Mouse (Mus musculus): ENCODE measurements at regions not wholly inside any gene's neighbourhood (a gene's known extent, or its start where the extent isn't known, plus 50 kb on each side); places are given as distances from the start of the nearest gene placed in this dataset.
"Not testable (repeated sequence)": the region's sequence is repeated elsewhere in the genome, so short reads cannot be mapped to it uniquely, and the experiment has no call there.

- DNase-seq: not testable (repeated sequence)
Observed at GRCm38 (mm10) chr12:82056782-82057611, 112.1 kb upstream of the Sipa1l1 start.

DNA sequence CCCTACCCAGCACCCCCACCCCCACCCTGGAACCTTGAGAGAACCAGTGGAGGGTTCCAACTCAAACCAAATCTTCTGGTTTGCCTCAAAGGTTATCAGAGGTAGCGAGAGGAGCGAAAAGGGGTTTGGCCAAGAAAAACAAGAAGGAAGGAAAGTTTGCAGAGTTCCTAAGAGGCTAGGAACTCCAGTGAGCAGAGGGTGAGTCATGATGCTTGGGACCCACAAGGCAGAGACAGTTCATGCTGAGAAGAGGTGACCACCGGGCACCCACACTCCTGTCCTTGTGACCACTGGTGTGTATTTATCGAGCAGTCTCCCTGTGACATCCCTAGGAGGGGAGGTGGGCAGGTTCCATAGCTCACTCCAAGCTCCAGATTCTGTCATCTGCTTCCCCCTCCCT, 104.1 kb upstream of the Sipa1l1 start:
- DNase-seq: no peak

DNA sequence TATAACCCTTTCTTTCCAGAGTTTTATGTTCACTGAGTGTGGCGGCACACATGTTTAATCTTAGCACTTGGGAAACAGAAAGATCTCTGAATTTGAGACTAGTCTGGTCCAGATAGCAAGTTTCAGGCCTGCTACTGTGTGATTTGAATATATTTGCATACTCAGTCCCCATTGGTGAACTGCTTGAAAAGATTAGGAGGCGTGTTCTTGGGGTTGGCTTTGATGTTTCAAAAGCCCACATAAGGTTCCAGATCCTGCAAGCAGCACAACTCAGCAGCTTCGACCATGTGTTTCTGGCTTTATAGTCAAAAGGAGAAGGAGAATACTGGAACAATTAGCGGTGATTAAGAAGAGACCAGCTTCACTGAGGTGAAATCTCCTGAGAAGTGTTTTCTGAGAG, 102.3 kb upstream of the Sipa1l1 start:
- DNase-seq: peak; percentile 35

DNA sequence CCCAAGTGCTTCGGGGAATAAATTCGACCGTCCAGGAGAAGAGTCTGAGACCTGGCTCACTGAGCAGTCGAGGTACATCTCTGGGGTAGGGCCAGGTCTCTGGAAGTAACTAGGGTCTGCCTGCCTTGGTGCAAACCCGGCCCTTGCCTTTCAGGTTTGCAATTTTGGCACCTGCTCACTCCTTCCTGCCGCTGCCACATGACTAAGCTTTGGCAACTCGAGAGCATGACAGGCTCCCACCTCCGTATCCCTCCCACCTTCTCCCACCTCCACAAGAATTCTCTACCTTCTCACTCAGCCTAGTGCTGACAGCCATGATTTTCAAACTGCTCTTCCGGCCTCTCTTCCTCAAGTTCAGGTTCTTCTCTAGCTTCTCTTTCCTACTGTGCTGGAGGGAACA, 99.5 kb upstream of the Sipa1l1 start:
- DNase-seq: no peak

DNA sequence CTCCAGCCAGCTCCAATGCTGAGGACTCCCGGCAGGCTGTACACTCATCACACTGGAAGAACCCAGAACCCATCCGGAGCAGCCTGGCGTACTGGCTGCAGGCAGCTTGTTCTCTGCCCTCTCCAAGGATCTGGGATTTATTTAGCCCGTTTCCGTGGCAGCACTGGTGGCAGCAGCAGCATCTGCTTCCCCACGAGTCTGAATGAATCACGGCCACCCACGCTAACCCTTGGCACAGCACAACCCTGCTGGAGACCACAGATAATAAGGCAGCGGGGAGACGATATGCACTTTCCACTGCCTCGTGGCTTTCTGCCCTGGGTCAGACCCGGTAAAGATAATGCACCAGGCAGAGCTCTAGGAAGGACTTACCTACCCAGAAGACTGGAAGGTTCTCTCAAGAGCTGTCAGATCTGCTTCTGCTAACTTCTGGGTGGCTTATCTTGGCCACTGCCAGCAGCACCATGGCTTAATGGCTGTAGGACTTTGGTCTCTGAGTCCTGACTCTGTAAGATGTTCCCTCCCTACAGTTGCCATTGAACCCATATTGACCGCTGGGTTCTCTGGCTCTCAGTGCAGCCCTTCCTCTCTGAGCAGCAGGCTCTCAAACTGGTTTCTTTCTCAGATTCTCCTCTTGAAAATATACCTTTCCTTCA, 96.2 kb upstream of the Sipa1l1 start:
- DNase-seq: no peak

DNA sequence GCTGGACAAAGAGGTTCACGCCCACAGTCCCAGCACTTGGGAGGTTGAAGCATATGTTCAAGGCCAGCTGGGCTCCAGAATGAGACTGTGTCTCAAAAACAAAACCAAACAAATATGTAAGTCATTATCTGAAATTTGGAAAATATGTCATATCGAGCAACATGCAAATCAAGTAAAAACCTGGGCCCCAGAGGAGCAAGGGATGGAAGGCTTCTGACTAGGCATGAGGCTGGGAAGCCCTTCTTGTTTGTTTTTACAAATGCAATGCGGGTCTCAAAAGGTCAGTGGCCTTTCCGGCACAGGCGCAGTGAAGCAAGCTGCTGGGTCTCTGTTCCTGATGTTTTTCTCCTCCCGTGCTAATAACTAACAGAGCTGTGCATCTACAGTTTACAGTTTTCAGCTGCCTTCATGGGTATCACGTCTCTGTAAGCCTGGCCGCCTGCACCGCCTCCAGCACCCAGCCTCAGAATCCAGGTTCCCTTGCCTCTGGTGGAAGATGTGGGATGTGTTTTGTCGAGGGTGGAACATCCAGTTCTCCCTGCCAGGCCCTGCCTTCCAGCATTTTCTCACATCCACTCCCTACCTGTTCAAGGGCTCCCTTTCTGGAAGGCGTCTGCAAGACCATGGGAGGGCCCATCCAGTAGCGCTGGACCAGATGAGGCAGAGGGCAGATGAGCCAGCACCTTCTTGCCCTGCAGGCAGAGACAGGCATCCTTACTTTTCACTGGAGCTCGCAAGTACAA, 93.5 kb upstream of the Sipa1l1 start:
- DNase-seq: no peak

GRCm38 (mm10) chr12:82076766-82077165, 92.4 kb upstream of the Sipa1l1 start:
- DNase-seq: no peak

DNA sequence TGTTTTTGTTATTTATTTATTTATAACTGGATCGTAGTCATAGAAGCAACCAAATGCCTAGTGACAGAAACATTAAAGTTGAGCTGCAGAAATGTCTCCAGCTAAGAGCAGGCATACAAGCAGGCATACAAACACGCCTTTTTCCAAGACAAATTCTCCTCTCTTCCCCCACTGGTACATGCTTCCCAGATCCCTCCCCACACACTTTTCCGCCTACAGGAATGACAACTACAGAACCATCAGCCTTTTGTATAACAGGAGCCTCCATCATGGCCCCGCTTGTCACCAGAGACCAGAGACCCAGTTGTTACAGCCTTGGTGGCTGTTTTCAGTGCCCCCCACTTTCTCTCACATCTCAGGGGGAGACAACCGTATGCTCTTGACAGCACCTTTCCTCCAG, 91.2 kb upstream of the Sipa1l1 start:
- DNase-seq: no peak

DNA sequence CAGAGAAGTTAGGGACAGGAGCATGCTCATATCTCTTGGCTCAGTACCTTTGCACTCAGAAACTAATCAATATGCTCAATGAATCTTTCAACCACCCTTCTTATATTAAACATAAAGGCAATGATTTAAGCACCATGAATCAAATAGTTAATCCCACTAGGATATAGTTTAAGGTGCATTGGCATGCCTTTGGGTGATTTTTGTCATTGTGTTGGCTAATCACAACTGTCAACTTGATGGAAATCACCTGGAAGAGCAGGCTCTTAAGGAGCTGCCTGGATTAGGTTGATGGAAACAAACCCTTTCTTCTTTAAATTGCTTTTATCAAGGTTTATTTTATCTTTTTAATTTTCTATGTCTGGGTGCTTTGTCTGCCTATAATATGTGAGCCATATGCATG, 90.4 kb upstream of the Sipa1l1 start:
- DNase-seq: no peak

- DNase-seq: no peak
Observed at GRCm38 (mm10) chr12:82080196-82080880, 88.8 kb upstream of the Sipa1l1 start.

- DNase-seq: not testable (repeated sequence)
Observed at GRCm38 (mm10) chr12:82082596-82082995, 86.5 kb upstream of the Sipa1l1 start.

GRCm38 (mm10) chr12:82085771-82086400, 83.2 kb upstream of the Sipa1l1 start:
- DNase-seq: no peak

DNA sequence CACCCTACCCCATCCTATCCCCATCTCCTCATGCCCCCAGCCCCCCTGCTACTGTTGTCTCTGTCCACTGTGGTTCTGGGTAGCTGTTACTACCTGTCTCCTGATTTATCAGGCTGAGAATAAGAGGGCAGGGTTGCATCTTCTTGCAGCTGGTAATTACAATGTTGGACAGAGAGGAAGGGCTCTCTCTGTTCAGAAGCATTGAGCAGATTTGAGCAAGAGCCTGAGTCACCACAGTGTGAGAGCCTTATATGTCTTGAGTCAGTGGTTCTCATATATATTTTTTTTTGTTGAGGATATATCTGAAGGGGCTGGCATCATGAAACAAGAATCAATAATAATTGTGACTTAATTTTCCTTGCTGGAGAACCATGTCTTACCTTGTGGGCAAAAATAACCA, 82.7 kb upstream of the Sipa1l1 start:
- no peak for DNase-seq

DNA sequence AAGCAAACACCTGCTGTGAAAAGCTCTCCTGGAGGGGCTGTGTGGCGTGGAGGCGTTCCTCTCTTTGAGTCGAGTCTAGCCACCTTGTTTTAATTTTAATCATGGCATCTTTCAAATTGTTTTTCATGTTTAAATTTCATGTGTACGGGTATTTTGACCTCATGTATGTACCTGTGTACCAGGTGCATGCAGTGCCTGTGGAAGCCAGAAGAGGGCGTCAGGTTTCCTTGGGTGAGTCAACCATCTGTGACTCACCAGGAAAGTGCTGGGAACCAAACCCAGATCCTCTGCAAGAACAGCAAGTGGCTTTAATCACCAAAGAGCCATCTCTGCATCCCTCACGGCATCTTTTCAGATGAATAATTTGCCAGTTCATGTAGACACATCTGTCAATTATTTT, 79.8 kb upstream of the Sipa1l1 start:
- DNase-seq: no peak

DNA sequence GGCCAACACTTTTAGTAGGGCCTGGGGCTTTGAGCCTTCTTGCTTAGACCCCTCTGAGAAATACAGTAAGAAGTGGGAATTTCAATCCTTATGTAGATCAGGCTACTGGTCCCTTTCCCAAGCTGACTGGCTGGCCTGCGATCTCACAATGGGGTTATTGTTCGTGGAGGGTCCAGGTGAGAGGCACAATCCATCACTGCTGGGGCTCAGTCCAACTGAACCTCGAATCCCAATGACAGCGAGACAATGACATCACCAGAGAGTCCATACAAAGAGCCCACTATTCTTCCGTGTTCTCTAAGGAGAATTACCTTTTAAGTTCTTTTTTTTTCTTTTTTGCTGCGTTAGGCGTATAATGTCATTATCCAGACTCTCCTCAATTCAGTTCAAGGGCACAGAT, 75.8 kb upstream of the Sipa1l1 start:
- DNase-seq: peak; percentile 26

GRCm38 (mm10) chr12:82095396-82095795, 73.7 kb upstream of the Sipa1l1 start:
- DNase-seq: no peak

- DNase-seq: no peak
Observed at GRCm38 (mm10) chr12:82097126-82097525, 72.0 kb upstream of the Sipa1l1 start.

DNA sequence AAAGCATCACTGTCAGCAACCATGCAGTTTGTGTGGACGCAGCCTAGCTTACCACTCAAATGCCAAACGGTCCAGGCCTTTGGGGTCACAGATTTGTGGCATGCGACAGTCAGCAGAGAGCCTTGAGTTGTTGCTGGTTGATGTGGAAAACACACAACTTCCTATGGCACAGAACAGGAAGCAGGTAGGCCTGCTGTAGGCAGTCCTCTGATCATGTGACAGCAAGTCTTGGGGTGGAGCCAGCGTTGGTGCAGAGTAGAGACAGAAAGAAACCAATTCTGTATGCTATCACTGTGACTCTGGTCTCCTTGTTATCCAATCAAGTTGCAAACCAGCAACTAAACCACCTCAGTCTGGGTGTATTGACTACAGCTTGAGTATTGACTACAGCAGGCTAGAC, 71.5 kb upstream of the Sipa1l1 start:
- DNase-seq: no peak

DNA sequence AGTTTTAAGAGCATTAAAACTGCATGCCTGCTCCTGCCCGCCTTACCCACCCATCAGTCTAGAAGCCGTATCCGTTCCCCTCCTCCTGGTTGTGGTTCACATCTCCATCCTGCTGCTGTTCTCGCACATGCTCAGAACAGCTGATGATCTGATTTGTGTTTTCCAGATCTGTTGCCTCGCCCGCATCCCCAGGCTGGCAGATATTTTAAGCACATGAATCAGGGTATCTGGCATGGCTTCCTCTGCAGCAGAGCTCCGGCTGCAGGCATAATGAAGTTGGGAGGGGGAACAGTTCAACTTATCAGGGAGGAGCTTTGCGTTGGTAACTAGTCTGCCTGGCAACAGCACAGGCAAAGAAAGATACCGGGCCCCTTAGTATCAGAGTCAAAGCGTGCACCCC, 64.9 kb upstream of the Sipa1l1 start:
- DNase-seq: no peak

DNA sequence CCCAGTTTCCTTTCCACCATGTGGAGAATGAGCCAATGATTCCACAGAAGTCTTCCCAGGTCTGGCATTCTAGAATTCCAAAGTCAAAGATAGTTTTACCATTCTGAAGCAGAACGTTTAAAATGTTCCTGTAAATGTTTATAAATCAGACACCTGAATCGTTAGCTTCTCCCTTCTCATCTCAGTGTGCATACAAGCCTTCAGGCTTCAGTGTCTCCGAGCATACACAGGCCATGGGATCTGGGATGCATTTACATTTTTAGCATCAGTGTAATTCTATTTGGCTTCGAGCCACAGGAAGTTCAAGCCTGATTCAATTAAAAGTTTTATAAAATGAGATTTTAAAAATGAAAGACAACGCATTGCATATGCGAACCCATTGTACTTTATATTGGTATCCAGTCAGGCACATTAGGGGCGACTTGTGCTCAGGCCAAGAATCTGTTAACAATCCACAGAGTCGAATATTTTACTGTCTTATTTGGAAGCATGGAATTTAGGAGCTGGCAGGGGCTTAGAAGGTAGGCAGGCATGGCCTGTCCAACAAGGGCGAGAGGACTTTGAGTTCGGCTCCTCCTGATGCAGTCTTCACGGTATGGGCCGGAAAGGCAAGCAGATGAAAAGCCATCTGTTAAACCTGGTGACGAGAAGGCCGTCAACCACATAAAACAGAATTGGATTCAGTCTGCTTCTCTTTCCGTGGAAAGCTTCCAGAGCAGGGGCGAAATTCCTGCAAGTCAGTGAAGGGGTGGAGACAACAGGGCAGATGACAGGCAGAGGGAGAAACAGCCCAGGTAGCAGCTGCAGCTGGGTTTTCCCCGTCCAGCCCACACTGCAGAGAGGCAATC, 63.7 kb upstream of the Sipa1l1 start:
- DNase-seq: no peak

- DNase-seq: no peak
Observed at GRCm38 (mm10) chr12:82115766-82116165, 53.4 kb upstream of the Sipa1l1 start.
